Mouse (Mus musculus): ENCODE results near the gene Cbarp. TPM values are rescaled to one million over a fixed set of nuclear protein-coding genes. Genes with fewer than 3 reads are reported as not detected.

The Cbarp gene
- total and polyA plus RNA-seq, 3 experiments = 0.19 to 2.4 (median 2.3) TPM

DNA sequence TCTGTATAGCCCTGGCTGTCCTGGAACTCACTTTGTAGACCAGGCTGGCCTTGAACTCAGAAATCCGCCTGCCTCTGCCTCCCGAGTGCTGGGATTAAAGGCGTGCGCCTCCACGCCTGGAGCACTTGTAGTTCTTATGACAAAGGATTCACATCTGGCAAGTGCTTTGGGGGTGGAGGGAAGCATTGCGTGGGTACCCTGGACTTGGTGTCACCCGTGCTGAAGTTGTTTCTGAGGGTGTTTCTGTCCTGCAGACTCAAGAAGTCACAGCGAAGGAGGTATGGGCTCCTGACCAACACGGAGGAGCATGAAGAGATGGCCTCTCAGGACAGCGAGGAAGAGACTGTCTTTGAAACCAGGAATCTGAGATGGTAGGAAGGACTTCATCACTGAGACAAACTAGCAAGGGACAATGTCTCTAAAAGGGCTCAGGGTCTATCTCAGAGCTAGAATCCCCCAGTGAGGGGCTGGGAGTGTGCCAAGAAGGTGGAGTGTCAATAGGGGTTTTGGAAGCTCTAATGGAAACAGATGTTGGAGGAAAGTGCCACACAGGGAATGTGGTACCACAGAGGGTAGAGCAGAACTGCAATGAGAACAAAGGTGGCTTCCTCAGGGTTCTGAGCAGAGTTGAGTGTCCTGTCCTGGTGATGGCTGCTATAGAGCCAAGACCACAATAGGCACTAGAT lies 33.5 kb upstream of the Cbarp start:
- peaks cover 9% of the 10 kb centered on the region for H3K79me2 ChIP-seq (replicated peaks; ENCODE audit: control insufficient read depth, extremely low read depth, insufficient read depth, poor library complexity, severe bottlenecking)
- dilution Hi-C loops (cut with MboI; ENCODE audit: extremely low pct_ligation_motif_present, extremely low pct_unique_long_range_greater_than_20kb, low sequenced_read_pairs) = no loop called here
- no peaks in the 10 kb centered on the region for H3K9me3 ChIP-seq (replicated peaks; ENCODE audit: low read length)
- peaks cover 27 to 52% of the 10 kb centered on the region in 2 experiments for H3K36me3 ChIP-seq (replicated peaks in 1 of 2; ENCODE audit: control insufficient read depth in 1 of 2, insufficient read depth in 1 of 2, low read length in 1 of 2)
- no peak overlapping the region for H3K27ac ChIP-seq (ENCODE audit: insufficient read depth, low read depth)
- peaks cover 27 to 63% of the 10 kb centered on the region in 2 experiments for H3K4me1 ChIP-seq (ENCODE audit: control insufficient read depth in 1 of 2, insufficient read depth in 2 of 2)
- DNase-seq (ENCODE audit: extremely low read depth) = no peak
- no peak for TF ChIP-seq MYC (IDR thresholded peaks at IDR 0.05; ENCODE audit: low read depth, low read length)
- TF ChIP-seq NRF1 (IDR thresholded peaks at IDR 0.05; ENCODE audit: low read depth, low read length) = no peak
- no peak for TF ChIP-seq E2F4 (IDR thresholded peaks at IDR 0.05; ENCODE audit: insufficient replicate concordance, low read depth, low read length)
- TF ChIP-seq JUND (conservative IDR thresholded peaks at IDR 0.05; ENCODE audit: low read depth, low read length) = no peak
- no peak for TF ChIP-seq EP300 (IDR thresholded peaks at IDR 0.05; ENCODE audit: low read length)
- TF ChIP-seq KAT2A (IDR thresholded peaks at IDR 0.05; ENCODE audit: insufficient replicate concordance, low read length) = no peak
- no peak for TF ChIP-seq RAD21 (IDR thresholded peaks at IDR 0.05; ENCODE audit: low read depth, low read length)
- no peak for TF ChIP-seq USF2 (conservative IDR thresholded peaks at IDR 0.05; ENCODE audit: low read depth, low read length)
- no peak for TF ChIP-seq ZKSCAN1 (IDR thresholded peaks at IDR 0.05; ENCODE audit: borderline replicate concordance, low read depth, low read length)
- no peak for TF ChIP-seq ETS1 (conservative IDR thresholded peaks at IDR 0.05; ENCODE audit: low read depth, low read length)
- no peak for TF ChIP-seq IRF4 (IDR thresholded peaks at IDR 0.05; ENCODE audit: low read depth, low read length)
- no peak for TF ChIP-seq BHLHE40 (IDR thresholded peaks at IDR 0.05; ENCODE audit: low read depth, low read length)
- no peak overlapping the region for H3K9ac ChIP-seq (ENCODE audit: insufficient read depth, low read depth)
- in situ Hi-C loops (cut with MboI; ENCODE audit: low pct_ligation_motif_present, low pct_unique_long_range_greater_than_20kb, low sequenced_read_pairs) = no loop called here
- no peak overlapping the region for H3K4me2 ChIP-seq (ENCODE audit: insufficient read depth, low read depth, poor library complexity, severe bottlenecking)
- H3K27me3 ChIP-seq (replicated peaks) = peaks cover 8% of the 10 kb centered on the region
- H3K4me3 ChIP-seq (replicated peaks in 1 of 3; ENCODE audit: low read depth in 2 of 3, low read length in 2 of 3, poor library complexity in 1 of 3) = no peak overlapping the region

GRCm38 (mm10) chr10:80173358-80173757 lies 32.7 kb upstream of the Cbarp start:
- peak overlapping the region; percentile 2 to 46 (median 36) for H3K4me3 ChIP-seq (replicated peaks in 1 of 3; ENCODE audit: low read depth in 2 of 3, low read length in 2 of 3, poor library complexity in 1 of 3)
- dilution Hi-C loops (cut with MboI; ENCODE audit: extremely low pct_ligation_motif_present, extremely low pct_unique_long_range_greater_than_20kb, low sequenced_read_pairs) (no loop called here), in situ Hi-C loops (cut with MboI; ENCODE audit: low pct_ligation_motif_present, low pct_unique_long_range_greater_than_20kb, low sequenced_read_pairs) (no loop called here)
- TF ChIP-seq BHLHE40 (IDR thresholded peaks at IDR 0.05; ENCODE audit: low read depth, low read length) (peak; percentile 64; the same call in 1 of the 2 replicates), KAT2A (IDR thresholded peaks at IDR 0.05; ENCODE audit: insufficient replicate concordance, low read length) (no peak), ZNF384 (IDR thresholded peaks at IDR 0.05; ENCODE audit: low read depth, low read length) (peak; percentile 71)
- H3K4me1 ChIP-seq (ENCODE audit: control insufficient read depth in 1 of 2, insufficient read depth in 2 of 2) = peaks cover 20 to 61% of the 10 kb centered on the region in 2 experiments
- peaks cover under 1% of the 10 kb centered on the region for H3K27me3 ChIP-seq (replicated peaks)
- no peak for DNase-seq (ENCODE audit: extremely low read depth)
- H3K9me3 ChIP-seq (replicated peaks; ENCODE audit: low read length) = no peaks in the 10 kb centered on the region
- H3K9ac ChIP-seq (ENCODE audit: insufficient read depth, low read depth) = peak overlapping the region; percentile 62; the same call in 1 of the 2 replicates
- no peak overlapping the region for H3K27ac ChIP-seq (ENCODE audit: insufficient read depth, low read depth)
- H3K4me2 ChIP-seq (ENCODE audit: insufficient read depth, low read depth, poor library complexity, severe bottlenecking) = peak overlapping the region; percentile 33
- peaks cover 27 to 52% of the 10 kb centered on the region in 2 experiments for H3K36me3 ChIP-seq (replicated peaks in 1 of 2; ENCODE audit: control insufficient read depth in 1 of 2, insufficient read depth in 1 of 2, low read length in 1 of 2)
- H3K79me2 ChIP-seq (replicated peaks; ENCODE audit: control insufficient read depth, extremely low read depth, insufficient read depth, poor library complexity, severe bottlenecking) = peaks cover 16% of the 10 kb centered on the region
